Mouse (Mus musculus): Measurements from ENCODE around the gene Mef2c.

DNA sequence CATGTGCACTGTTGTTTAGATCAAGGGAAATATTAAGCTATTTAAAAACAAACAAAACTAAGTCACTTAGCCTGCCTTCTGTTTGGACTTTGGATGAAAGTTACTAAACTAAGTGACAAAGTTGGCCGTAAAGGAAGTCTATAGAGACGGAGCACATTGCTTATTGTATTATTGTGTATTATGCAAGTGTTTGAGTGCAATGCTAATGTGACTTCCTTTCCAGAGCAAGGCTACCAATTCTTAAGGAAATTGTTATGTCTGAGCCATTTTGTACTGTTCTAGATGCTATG is 21.8 kb downstream of the Mef2c start:
- TF ChIP-seq MYOD1 (IDR thresholded peaks at IDR 0.05; ENCODE audit: control insufficient read depth in 1 of 3, insufficient read length in 2 of 3, low read depth in 2 of 3) = no peak
- no peak for TF ChIP-seq TCF12 (IDR thresholded peaks at IDR 0.05; ENCODE audit: insufficient read depth, poor library complexity, severe bottlenecking)
- no peak for TF ChIP-seq POLR2A (IDR thresholded peaks at IDR 0.05; ENCODE audit: insufficient read length, low read depth)
- no peak for TF ChIP-seq E2F4 (IDR thresholded peaks at IDR 0.05; ENCODE audit: insufficient read depth)
- TF ChIP-seq MYOG (IDR thresholded peaks at IDR 0.05; ENCODE audit: control insufficient read depth in 1 of 3, insufficient read depth in 1 of 3, insufficient read length in 2 of 3, low read depth in 2 of 3) = no peak
